Mouse (Mus musculus) limb, embryonic 12.5 days (tissue): Measurements from ENCODE around the gene F11. TPM values are rescaled to one million over a fixed set of nuclear protein-coding genes. Genes with fewer than 3 reads are reported as not detected.

Source experiments
- ATAC-seq: fragments of 200-750 bp; cut with Nextera tagmentation; 2 replicates; pipeline ENCODE4 v1.8.0; 2017; ENCODE audit warnings: low read depth, moderate TSS enrichment; ENCODE audit not compliant: insufficient number of reproducible peaks, insufficient read depth, low FRiP score, low TSS enrichment
- H3K27ac ChIP-seq: fragments of 300-500 bp; sonication (generic); 2 replicates; pipeline ENCODE4 v1.5.1; 2016; ENCODE audit warnings: mild to moderate bottlenecking, moderate library complexity
- H3K27me3 ChIP-seq: fragments of 300-500 bp; sonication (generic); 2 replicates; pipeline ENCODE4 v1.6.1; 2016; ENCODE audit warnings: mild to moderate bottlenecking, moderate library complexity
- H3K36me3 ChIP-seq: fragments of 300-500 bp; sonication (generic); 2 replicates; pipeline ENCODE4 v1.6.1; 2016; ENCODE audit warnings: mild to moderate bottlenecking, moderate library complexity
- H3K4me1 ChIP-seq: fragments of 300-500 bp; sonication (generic); replicated peaks from 2 replicates; pipeline ENCODE4 v1.6.1; 2016
- H3K4me2 ChIP-seq: fragments of 300-500 bp; sonication (generic); 2 replicates; pipeline ENCODE4 v1.6.1; 2016; ENCODE audit warnings: mild to moderate bottlenecking, moderate library complexity
- H3K4me3 ChIP-seq: fragments of 300-500 bp; sonication (generic); replicated peaks from 2 replicates; pipeline ENCODE4 v1.5.1; 2016; ENCODE audit warnings: mild to moderate bottlenecking
- H3K9ac ChIP-seq: fragments of 300-500 bp; sonication (generic); replicated peaks from 2 replicates; pipeline ENCODE4 v1.6.1; 2016; ENCODE audit warnings: mild to moderate bottlenecking, moderate library complexity
- H3K9me3 ChIP-seq: fragments of 300-500 bp; sonication (generic); 2 replicates; pipeline ENCODE4 v1.6.1; 2016; ENCODE audit warnings: mild to moderate bottlenecking, moderate library complexity
- WGBS: fragments of 180-500 bp; shearing (Covaris S2); methylation state at CpG from one replicate; pipeline ENCODE4 v1.1.7; 2016; 5-methylcytosine and 5-hydroxymethylcytosine counted together
- polyA plus RNA-seq: library from polyadenylated mRNA; unstranded; fragments of >200 nt; fragmentation: Nextera tagmentation; extraction: Ambion mirVana; gene quantifications from 2 replicates; pipeline ENCODE4 v1.2.1, GENCODE M21; 2016

The F11 gene
- polyA plus RNA-seq, 1 experiment from 2014 or later = not detected

- ATAC-seq = no peak
- H3K4me2 ChIP-seq = no peak overlapping the region
- H3K27me3 ChIP-seq = no peaks in the 10 kb centered on the region
- H3K9ac ChIP-seq = no peak overlapping the region
- WGBS = 65% methylated on average over 7 of the region's 7 CpGs
- H3K4me3 ChIP-seq = no peak overlapping the region
- H3K9me3 ChIP-seq = no peaks in the 10 kb centered on the region
- H3K36me3 ChIP-seq = no peaks in the 10 kb centered on the region
- no peak overlapping the region for H3K27ac ChIP-seq
- no peaks in the 10 kb centered on the region for H3K4me1 ChIP-seq
Measured at GRCm38 (mm10) chr8:45246307-45246706, 15.5 kb downstream of the F11 start.

DNA sequence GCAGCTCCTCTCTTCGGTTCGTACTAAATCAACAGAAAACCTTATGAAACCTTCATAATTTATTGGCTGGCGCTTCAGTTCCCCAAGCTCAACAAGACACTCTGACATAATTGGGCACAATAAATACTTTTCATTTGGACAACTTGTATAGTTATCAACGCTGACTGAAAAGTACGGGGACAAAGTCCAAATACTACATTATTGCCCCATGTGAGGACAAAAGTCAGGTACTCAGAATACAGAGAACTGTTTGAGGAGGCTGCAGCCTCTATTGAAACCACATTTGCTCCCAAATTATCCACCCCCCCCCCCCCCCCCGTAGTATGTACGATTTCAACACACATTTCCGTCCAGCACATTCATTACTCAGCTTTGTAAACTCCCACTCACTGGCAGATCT, 22.5 kb downstream of the F11 start:
- Histone ChIP-seq H3K9me3 (no peaks in the 10 kb centered on the region), H3K4me3 (no peak overlapping the region), H3K4me2 (no peak overlapping the region), H3K27ac (no peak overlapping the region), H3K27me3 (no peaks in the 10 kb centered on the region), H3K36me3 (no peaks in the 10 kb centered on the region), H3K4me1 (peaks cover 8% of the 10 kb centered on the region; the same call in 1 of the 2 replicates), H3K9ac (no peak overlapping the region)
- ATAC-seq = no peak
- 82% methylated on average over 8 of the region's 8 CpGs for WGBS

DNA sequence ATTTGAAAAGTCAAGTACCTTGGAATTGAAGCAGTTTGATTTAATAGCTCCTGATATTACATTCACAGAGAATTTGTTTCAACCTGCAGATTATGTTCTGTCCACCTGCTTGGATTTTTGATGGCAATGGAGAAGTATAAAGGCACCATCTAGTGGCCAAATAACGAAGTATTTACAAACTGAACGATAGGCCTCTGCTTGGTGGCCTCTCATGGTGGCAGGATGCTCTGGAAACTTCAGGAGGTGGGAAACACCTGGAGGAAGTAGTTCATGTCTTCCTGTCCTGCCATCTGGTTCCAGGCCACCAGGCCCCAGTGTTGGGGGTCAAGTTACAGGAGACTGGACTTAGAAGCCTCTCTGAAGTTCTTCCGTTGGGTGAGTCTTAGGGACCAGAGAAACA, 23.5 kb downstream of the F11 start:
- Histone ChIP-seq H3K9me3 (no peaks in the 10 kb centered on the region), H3K4me3 (no peak overlapping the region), H3K4me2 (no peak overlapping the region), H3K36me3 (no peaks in the 10 kb centered on the region), H3K27me3 (no peaks in the 10 kb centered on the region), H3K9ac (no peak overlapping the region), H3K4me1 (peaks cover 8% of the 10 kb centered on the region; the same call in 1 of the 2 replicates), H3K27ac (no peak overlapping the region)
- WGBS = 13% methylated on average over 3 of the region's 3 CpGs
- no peak for ATAC-seq

- ATAC-seq = peak; percentile 76; the same call in 1 of the 2 replicates
- Histone ChIP-seq H3K36me3 (no peaks in the 10 kb centered on the region), H3K4me3 (no peak overlapping the region; the same call in 1 of the 2 replicates), H3K27ac (no peak overlapping the region), H3K4me1 (peaks cover 8% of the 10 kb centered on the region; the same call in 1 of the 2 replicates), H3K27me3 (no peaks in the 10 kb centered on the region), H3K9me3 (no peaks in the 10 kb centered on the region), H3K4me2 (peak overlapping the region; percentile 47), H3K9ac (no peak overlapping the region)
- WGBS = 16% methylated on average over 14 of the region's 14 CpGs
Measured at GRCm38 (mm10) chr8:45236164-45236912, 25.5 kb downstream of the F11 start.

- 85% methylated on average over 6 of the region's 6 CpGs for WGBS
- no peak overlapping the region for H3K4me3 ChIP-seq
- no peaks in the 10 kb centered on the region for H3K27me3 ChIP-seq
- no peak overlapping the region for H3K9ac ChIP-seq
- peaks cover 8% of the 10 kb centered on the region; the same call in 1 of the 2 replicates for H3K4me1 ChIP-seq
- no peaks in the 10 kb centered on the region for H3K9me3 ChIP-seq
- no peaks in the 10 kb centered on the region for H3K36me3 ChIP-seq
- H3K4me2 ChIP-seq = no peak overlapping the region
- no peak overlapping the region for H3K27ac ChIP-seq
- no peak for ATAC-seq
Measured at GRCm38 (mm10) chr8:45235228-45235627, 26.6 kb downstream of the F11 start.

- 69% methylated on average over 3 of the region's 3 CpGs for WGBS
- no peaks in the 10 kb centered on the region for H3K36me3 ChIP-seq
- no peak for ATAC-seq
- no peaks in the 10 kb centered on the region for H3K9me3 ChIP-seq
- H3K4me3 ChIP-seq = no peak overlapping the region
- H3K27me3 ChIP-seq = no peaks in the 10 kb centered on the region
- H3K4me1 ChIP-seq = peaks cover 4% of the 10 kb centered on the region; the same call in 1 of the 2 replicates
- H3K27ac ChIP-seq = no peak overlapping the region
- no peak overlapping the region for H3K9ac ChIP-seq
- no peak overlapping the region for H3K4me2 ChIP-seq
Measured at GRCm38 (mm10) chr8:45233256-45233655, 28.6 kb downstream of the F11 start.

- H3K27ac ChIP-seq = no peak overlapping the region
- H3K4me1 ChIP-seq = no peaks in the 10 kb centered on the region
- H3K36me3 ChIP-seq = no peaks in the 10 kb centered on the region
- WGBS = 49% methylated on average over 6 of the region's 6 CpGs
- H3K4me2 ChIP-seq = no peak overlapping the region
- no peaks in the 10 kb centered on the region for H3K27me3 ChIP-seq
- no peaks in the 10 kb centered on the region for H3K9me3 ChIP-seq
- no peak overlapping the region for H3K4me3 ChIP-seq
- ATAC-seq = no peak
- no peak overlapping the region for H3K9ac ChIP-seq
Measured at GRCm38 (mm10) chr8:45202476-45202875, 59.4 kb downstream of the F11 start.

DNA sequence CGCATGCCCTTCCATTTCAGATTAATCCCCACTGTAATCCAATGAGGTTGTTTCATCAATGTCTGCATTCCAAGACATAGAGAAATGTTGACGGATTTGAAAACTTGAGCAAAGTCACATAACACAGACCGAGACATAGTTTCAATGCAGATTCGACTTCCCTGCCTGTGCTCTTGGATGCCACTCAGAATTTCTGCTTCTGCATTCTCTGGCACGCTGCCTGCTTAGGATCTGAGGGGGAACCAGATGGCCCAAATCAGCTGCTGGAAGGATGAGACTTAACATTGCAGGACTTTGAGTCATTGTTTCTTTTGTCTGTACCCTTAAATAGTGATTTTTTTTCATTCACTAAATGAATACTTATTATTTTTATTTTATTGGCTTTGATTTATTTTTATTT, 60.2 kb downstream of the F11 start:
- Histone ChIP-seq H3K9ac (no peak overlapping the region), H3K4me2 (no peak overlapping the region), H3K36me3 (no peaks in the 10 kb centered on the region), H3K27me3 (no peaks in the 10 kb centered on the region), H3K4me3 (no peak overlapping the region), H3K9me3 (no peaks in the 10 kb centered on the region), H3K4me1 (no peaks in the 10 kb centered on the region), H3K27ac (no peak overlapping the region)
- no peak for ATAC-seq
- 86% methylated on average over 5 of the region's 5 CpGs for WGBS

- H3K4me1 ChIP-seq = no peaks in the 10 kb centered on the region
- H3K9me3 ChIP-seq = no peaks in the 10 kb centered on the region
- ATAC-seq = no peak
- H3K4me2 ChIP-seq = no peak overlapping the region
- H3K27me3 ChIP-seq = no peaks in the 10 kb centered on the region
- no peak overlapping the region for H3K4me3 ChIP-seq
- H3K27ac ChIP-seq = no peak overlapping the region
- H3K9ac ChIP-seq = no peak overlapping the region
- WGBS = 83% methylated on average over 5 of the region's 5 CpGs
- H3K36me3 ChIP-seq = no peaks in the 10 kb centered on the region
Measured at GRCm38 (mm10) chr8:45197294-45197693, 64.5 kb downstream of the F11 start.

DNA sequence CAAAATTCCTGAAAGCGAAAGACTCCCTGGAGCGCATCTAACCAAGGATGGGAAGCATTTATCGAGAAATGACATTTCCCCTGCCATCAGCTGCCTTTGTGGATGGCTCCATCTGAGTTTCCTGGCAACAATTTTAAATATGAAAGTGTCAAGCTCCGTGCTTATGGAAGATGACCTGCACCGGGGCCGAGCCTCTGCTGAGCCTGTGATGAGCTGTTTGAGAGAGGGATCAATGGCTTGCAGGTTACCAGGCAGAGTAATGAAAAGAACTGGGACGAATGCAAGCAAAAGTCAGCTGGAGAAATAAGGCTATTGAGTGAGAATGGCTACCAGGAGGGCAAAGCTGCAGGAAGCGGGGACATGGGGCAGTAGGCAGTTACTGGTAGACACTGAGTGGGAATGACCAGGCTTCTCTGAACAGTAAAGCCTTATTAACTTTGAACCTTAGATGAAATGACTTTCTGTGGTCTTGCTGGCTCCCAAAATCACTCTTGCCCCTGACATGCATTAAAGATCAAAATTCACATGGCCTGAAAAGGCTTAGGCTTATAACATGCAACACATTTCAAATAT, 65.8 kb downstream of the F11 start:
- no peak overlapping the region for H3K27ac ChIP-seq
- no peak for ATAC-seq
- no peak overlapping the region for H3K4me3 ChIP-seq
- H3K9me3 ChIP-seq = no peaks in the 10 kb centered on the region
- no peak overlapping the region for H3K9ac ChIP-seq
- 86% methylated on average over 8 of the region's 8 CpGs for WGBS
- H3K4me1 ChIP-seq = no peaks in the 10 kb centered on the region
- H3K36me3 ChIP-seq = no peaks in the 10 kb centered on the region
- H3K4me2 ChIP-seq = no peak overlapping the region
- H3K27me3 ChIP-seq = no peaks in the 10 kb centered on the region
